Mouse (Mus musculus) brain, adult 2 months (tissue): Measurements from ENCODE around the gene Cldn3.
"Not testable (repeated sequence)": the region's sequence is repeated elsewhere in the genome, so short reads cannot be mapped to it uniquely, and the experiment has no call there.

Experiments used
- DNase-seq: peaks from one replicate; pipeline ENCODE4 v3.0.0; 2011; ENCODE audit warnings: low read depth, low spot score

The Cldn3 gene

GRCm38 (mm10) chr5:134985633-134986297, at the start of gene Cldn3:
Gene Cldn3 (plus strand): TSS chr5:134986214.
- DNase-seq, result no peak

- DNase-seq, result no peak
Observed at GRCm38 (mm10) chr5:134936626-134937185, 49.3 kb upstream of the Cldn3 start.

- DNase-seq, result no peak
Observed at GRCm38 (mm10) chr5:134939069-134939468, 46.9 kb upstream of the Cldn3 start.

- DNase-seq, result not testable (repeated sequence)
Observed at GRCm38 (mm10) chr5:134939554-134939953, 46.5 kb upstream of the Cldn3 start.

GRCm38 (mm10) chr5:134941472-134942209, 44.4 kb upstream of the Cldn3 start:
- DNase-seq, result no peak

- DNase-seq, result peak; percentile 20
Observed at GRCm38 (mm10) chr5:134942740-134943139, 43.3 kb upstream of the Cldn3 start.

- DNase-seq, result no peak
Observed at GRCm38 (mm10) chr5:134944179-134944578, 41.8 kb upstream of the Cldn3 start.

GRCm38 (mm10) chr5:134945266-134945959, 40.6 kb upstream of the Cldn3 start:
- no peak for DNase-seq

- DNase-seq, result no peak
Observed at GRCm38 (mm10) chr5:134946063-134946856, 39.8 kb upstream of the Cldn3 start.

- DNase-seq, result no peak
Observed at GRCm38 (mm10) chr5:134946857-134947255, 39.2 kb upstream of the Cldn3 start, which contains the start of gene Cldn4. Gene Cldn4 (minus strand): TSS chr5:134946934.

GRCm38 (mm10) chr5:134947420-134948084, 38.5 kb upstream of the Cldn3 start:
- no peak for DNase-seq

GRCm38 (mm10) chr5:134948085-134948439, 38.0 kb upstream of the Cldn3 start:
- DNase-seq, result no peak

- no peak for DNase-seq
Observed at GRCm38 (mm10) chr5:134951053-134951884, 34.7 kb upstream of the Cldn3 start.

- no peak for DNase-seq
Observed at GRCm38 (mm10) chr5:134955491-134955890, 30.5 kb upstream of the Cldn3 start.

- DNase-seq, result peak; percentile 62
Observed at GRCm38 (mm10) chr5:134959114-134959513, 26.9 kb upstream of the Cldn3 start.

- no peak for DNase-seq
Observed at GRCm38 (mm10) chr5:134960430-134960829, 25.6 kb upstream of the Cldn3 start.

GRCm38 (mm10) chr5:134961519-134961918, 24.5 kb upstream of the Cldn3 start:
- DNase-seq, result no peak

- peak; percentile 13 for DNase-seq
Observed at GRCm38 (mm10) chr5:134963546-134963945, 22.5 kb upstream of the Cldn3 start.

- DNase-seq, result not testable (repeated sequence)
Observed at GRCm38 (mm10) chr5:134964655-134965054, 21.4 kb upstream of the Cldn3 start.

GRCm38 (mm10) chr5:134965473-134965851, 20.6 kb upstream of the Cldn3 start:
- peak; percentile 82 for DNase-seq
